Mouse (Mus musculus) cerebellum, adult 2 months (tissue): Measurements from ENCODE around the gene Cntrl. TPM values are rescaled to one million over a fixed set of nuclear protein-coding genes. Genes with fewer than 3 reads are reported as not detected.

Source experiments
- DNase-seq, 2 experiments: peaks; one replicate each; pipeline ENCODE4 v3.0.0; 2021
- H3K27ac ChIP-seq: fragments of 200-500 bp; 2 replicates; pipeline ENCODE4 v1.5.1; 2012; ENCODE audit warnings: low read length, control low read depth, inconsistent platforms; ENCODE audit not compliant: insufficient read depth
- H3K27me3 ChIP-seq: fragments of 200-500 bp; 2 replicates; pipeline ENCODE4 v1.6.1; 2012; ENCODE audit warnings: inconsistent platforms, mild to moderate bottlenecking, low read length, moderate library complexity; ENCODE audit not compliant: control insufficient read depth, insufficient read depth
- H3K4me1 ChIP-seq: fragments of 200-500 bp; 2 replicates; pipeline ENCODE4 v1.6.1; 2011; ENCODE audit warnings: low read length; ENCODE audit not compliant: control insufficient read depth, insufficient read depth
- H3K4me3 ChIP-seq: fragments of 200-500 bp; replicated peaks from 2 replicates; pipeline ENCODE3; 2011; ENCODE audit warnings: mild to moderate bottlenecking, low read depth, low read length, control low read depth; ENCODE audit not compliant: insufficient read depth
- CTCF ChIP-seq: fragments of 200-500 bp; IDR thresholded peaks from 2 replicates; pipeline ENCODE4 v1.5.1; 2011; ENCODE audit warnings: low read depth, mild to moderate bottlenecking, control low read depth, low read length, moderate library complexity, borderline replicate concordance; ENCODE audit not compliant: insufficient read depth
- POLR2A ChIP-seq: fragments of 200-500 bp; IDR thresholded peaks from 2 replicates; pipeline ENCODE4 v1.6.1; 2011; ENCODE audit warnings: low read length, control low read depth, borderline replicate concordance; ENCODE audit not compliant: insufficient read depth
- WGBS: fragments of 180-500 bp; shearing (Covaris S2); methylation state at CpG from one replicate; pipeline ENCODE4 v1.1.7; 2018; 5-methylcytosine and 5-hydroxymethylcytosine counted together
- polyA plus RNA-seq: library from polyadenylated mRNA; depleted of rRNA; stranded (reverse); fragments of >200 nt; gene quantifications from 2 replicates; pipeline ENCODE4 v1.2.3, GENCODE M21; 2012

Gene Cntrl
- polyA plus RNA-seq, 1 experiment: 15.7 TPM

- no peak for DNase-seq
- Histone ChIP-seq H3K27me3 (no peaks in the 10 kb centered on the region), H3K4me3 (no peak overlapping the region), H3K4me1 (no peaks in the 10 kb centered on the region), H3K27ac (no peak overlapping the region)
- WGBS: 76% methylated on average over 13 of the region's 13 CpGs
- TF ChIP-seq CTCF (no peak), POLR2A (no peak)
Measured at GRCm38 (mm10) chr2:35165416-35165815, 56.1 kb downstream of the Cntrl start.

DNA sequence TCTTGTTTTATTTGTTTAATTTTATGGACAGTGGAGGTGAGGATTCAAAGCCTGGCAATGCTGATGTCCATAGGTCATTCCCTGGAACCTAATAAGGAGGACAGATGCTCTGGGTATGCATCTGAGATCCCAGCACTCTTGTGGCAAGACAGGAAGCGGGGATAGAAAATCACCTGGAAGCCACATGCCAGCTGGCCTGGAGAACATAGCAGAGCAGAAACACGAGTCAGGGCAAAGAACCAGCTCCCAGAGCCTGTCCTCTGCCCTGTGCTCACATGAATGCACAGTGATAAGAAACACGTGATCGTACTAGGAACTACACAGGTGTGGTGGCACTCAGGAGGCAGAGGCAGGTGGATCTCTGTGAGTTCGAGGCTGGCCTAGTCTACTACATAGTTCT, 57.5 kb downstream of the Cntrl start:
- TF ChIP-seq CTCF: no peak
- 83% methylated on average over 5 of the region's 5 CpGs for WGBS
- H3K4me3 ChIP-seq: no peak overlapping the region
- no peaks in the 10 kb centered on the region for H3K27me3 ChIP-seq
- H3K27ac ChIP-seq: no peak overlapping the region
- no peaks in the 10 kb centered on the region for H3K4me1 ChIP-seq
- DNase-seq: no peak

- H3K27ac ChIP-seq: no peak overlapping the region
- no peak overlapping the region for H3K4me3 ChIP-seq
- WGBS: 90% methylated on average over 2 of the region's 2 CpGs
- no peak for DNase-seq
- no peaks in the 10 kb centered on the region for H3K4me1 ChIP-seq
- H3K27me3 ChIP-seq: no peaks in the 10 kb centered on the region
- TF ChIP-seq POLR2A (no peak), CTCF (no peak)
Measured at GRCm38 (mm10) chr2:35169452-35169851, 60.2 kb downstream of the Cntrl start.

- WGBS: 84% methylated on average over 10 of the region's 10 CpGs
- no peak for DNase-seq
- Histone ChIP-seq H3K27ac (no peak overlapping the region), H3K4me1 (no peaks in the 10 kb centered on the region), H3K4me3 (no peak overlapping the region), H3K27me3 (no peaks in the 10 kb centered on the region)
- TF ChIP-seq POLR2A: no peak
- no peak for TF ChIP-seq CTCF
Measured at GRCm38 (mm10) chr2:35171341-35171861, 62.1 kb downstream of the Cntrl start.

GRCm38 (mm10) chr2:35172246-35172645, 63.0 kb downstream of the Cntrl start:
- Histone ChIP-seq H3K27me3 (no peaks in the 10 kb centered on the region), H3K4me1 (no peaks in the 10 kb centered on the region), H3K4me3 (no peak overlapping the region), H3K27ac (no peak overlapping the region)
- DNase-seq: no peak
- 93% methylated on average over 4 of the region's 4 CpGs for WGBS
- TF ChIP-seq CTCF (no peak), POLR2A (no peak)

- Histone ChIP-seq H3K27ac (no peak overlapping the region), H3K4me3 (no peak overlapping the region), H3K4me1 (no peaks in the 10 kb centered on the region), H3K27me3 (no peaks in the 10 kb centered on the region)
- no peak for TF ChIP-seq POLR2A
- TF ChIP-seq CTCF: no peak
- DNase-seq: no peak
- 86% methylated on average over 5 of the region's 5 CpGs for WGBS
Measured at GRCm38 (mm10) chr2:35173666-35174065, 64.4 kb downstream of the Cntrl start.

GRCm38 (mm10) chr2:35174100-35174499, 64.8 kb downstream of the Cntrl start:
- WGBS: 64% methylated on average over 5 of the region's 5 CpGs
- Histone ChIP-seq H3K27me3 (no peaks in the 10 kb centered on the region), H3K27ac (no peak overlapping the region), H3K4me1 (no peaks in the 10 kb centered on the region), H3K4me3 (no peak overlapping the region)
- no peak for TF ChIP-seq CTCF
- TF ChIP-seq POLR2A: no peak
- no peak for DNase-seq

DNA sequence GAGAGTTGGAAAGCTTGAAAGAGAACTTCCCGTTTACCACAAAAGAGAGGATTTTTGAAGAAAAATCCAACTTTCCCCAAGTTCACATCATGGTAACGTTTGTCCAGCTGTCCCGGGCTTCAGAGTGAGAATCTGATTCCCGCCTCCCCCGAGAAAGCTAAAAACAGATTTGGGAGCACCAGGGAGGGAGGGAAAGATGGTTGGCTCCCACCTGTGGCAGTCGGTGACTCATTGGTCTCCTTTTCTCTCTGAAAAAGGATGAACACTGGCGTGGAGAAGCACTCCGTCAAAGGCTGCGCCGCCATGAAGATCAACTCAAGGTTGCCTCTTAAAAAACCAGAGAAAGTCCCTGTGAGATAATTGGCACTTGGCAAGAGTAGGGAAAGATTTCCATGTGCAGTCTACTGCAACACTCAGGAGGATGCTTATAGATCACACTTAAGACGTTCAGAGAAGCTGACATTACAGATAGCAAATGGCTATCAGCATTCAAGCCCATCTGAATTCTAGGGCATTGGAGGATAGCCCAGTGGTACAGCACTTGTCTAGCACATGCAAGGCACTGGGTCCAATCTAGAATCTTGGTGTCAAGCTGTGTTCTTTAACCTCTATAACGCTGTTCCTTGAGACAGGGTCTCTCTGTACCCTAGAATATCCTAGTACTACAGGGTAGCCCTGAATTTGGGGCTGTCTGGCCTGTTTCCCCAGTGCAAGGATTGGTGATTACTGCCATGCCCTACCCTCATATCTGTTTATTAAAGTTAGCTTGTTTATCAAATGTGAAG, 66.2 kb downstream of the Cntrl start:
- no peak for TF ChIP-seq POLR2A
- TF ChIP-seq CTCF: no peak
- H3K4me3 ChIP-seq: no peak overlapping the region
- WGBS: 86% methylated on average over 12 of the region's 12 CpGs
- no peak overlapping the region for H3K27ac ChIP-seq
- no peaks in the 10 kb centered on the region for H3K27me3 ChIP-seq
- no peak for DNase-seq
- no peaks in the 10 kb centered on the region for H3K4me1 ChIP-seq

GRCm38 (mm10) chr2:35178153-35178552, 68.9 kb downstream of the Cntrl start:
- no peak overlapping the region for H3K27ac ChIP-seq
- no peaks in the 10 kb centered on the region for H3K4me1 ChIP-seq
- DNase-seq: no peak
- H3K4me3 ChIP-seq: no peak overlapping the region
- TF ChIP-seq POLR2A (no peak), CTCF (no peak)
- H3K27me3 ChIP-seq: no peaks in the 10 kb centered on the region
- 86% methylated on average over 3 of the region's 3 CpGs for WGBS
